Mouse (Mus musculus) right cerebral cortex, postnatal 36 days (tissue): ENCODE results near the gene Apeh.

Source experiments
- DNase-seq, 2 experiments: peaks; one replicate each; pipeline ENCODE4 v3.0.0; 2022; ENCODE audit warnings: low spot score in 2 of 2, mixed read lengths in 1 of 2

Gene Apeh

GRCm38 (mm10) chr9:108080168-108080567 lies 14.2 kb downstream of the Apeh start, which contains the start of gene Mst1:
Gene Mst1 (plus strand): TSS chr9:108080436.
- DNase-seq: no peak

- DNase-seq: no peak
Observed at GRCm38 (mm10) chr9:108073141-108073930, 21.1 kb downstream of the Apeh start.

- no peak for DNase-seq
Observed at GRCm38 (mm10) chr9:108072481-108072924, 21.9 kb downstream of the Apeh start.

DNA sequence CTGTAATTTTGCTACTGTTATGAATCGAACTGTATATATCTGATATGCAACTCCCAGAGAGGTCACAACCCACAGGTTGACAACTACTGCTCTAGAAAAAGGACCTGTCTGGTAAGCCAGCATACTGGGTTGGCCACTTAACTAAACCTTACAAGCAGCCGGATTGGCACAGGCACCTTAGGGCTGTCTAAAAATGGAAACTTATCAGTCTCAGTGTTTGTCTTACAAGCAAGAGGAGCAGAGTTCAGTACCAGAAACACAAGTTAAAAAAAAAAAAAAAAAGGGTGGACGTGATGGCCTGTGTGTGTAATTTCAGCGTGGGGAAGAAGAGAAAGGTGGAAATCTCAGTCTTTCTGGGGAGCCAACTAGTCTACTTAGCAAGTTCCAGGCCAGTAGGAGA lies 22.6 kb downstream of the Apeh start:
- no peak for DNase-seq

DNA sequence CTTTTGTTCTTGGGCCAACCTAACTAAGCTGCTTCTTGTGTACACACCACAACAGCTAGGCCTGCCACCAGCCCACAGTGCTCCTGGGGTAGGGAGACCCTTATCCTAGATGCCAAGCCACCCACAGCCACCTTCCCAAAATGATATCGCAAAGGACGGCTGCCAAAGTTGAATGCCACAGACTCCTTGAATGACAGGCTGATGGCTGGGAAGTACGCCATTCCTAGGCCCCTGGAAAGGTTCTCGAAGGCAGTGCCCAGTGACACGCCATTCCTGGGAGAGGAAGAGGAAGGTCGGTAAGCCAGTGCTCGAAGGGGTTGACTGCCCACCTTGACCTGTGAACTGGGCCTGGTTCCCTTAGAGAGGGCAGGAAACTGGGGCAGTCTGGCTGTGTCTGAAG lies 24.9 kb downstream of the Apeh start:
- no peak for DNase-seq

GRCm38 (mm10) chr9:108069007-108069406 lies 25.4 kb downstream of the Apeh start:
- DNase-seq: no peak

DNA sequence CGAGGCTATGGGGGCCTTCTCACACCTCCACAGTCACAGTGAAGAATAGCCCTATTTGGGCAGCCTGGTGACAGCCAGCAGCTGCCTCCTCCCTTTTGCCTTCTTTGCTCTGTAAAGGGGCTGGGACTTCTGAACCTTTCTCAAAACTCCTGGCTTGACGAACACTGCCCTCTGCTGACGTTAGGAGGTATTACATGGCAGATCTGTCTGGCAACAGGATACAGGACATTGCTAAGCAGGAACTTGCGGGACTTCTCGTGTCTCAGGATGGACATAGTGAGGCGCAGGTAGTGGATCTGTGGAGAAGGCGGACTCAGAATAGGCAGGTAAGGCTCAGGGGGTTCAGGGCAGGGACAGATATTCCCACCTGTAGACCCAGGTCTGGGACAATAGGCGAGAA lies 26.5 kb downstream of the Apeh start:
- DNase-seq: peak in 1 of 2 experiments; percentile 52

- no peak for DNase-seq
Observed at GRCm38 (mm10) chr9:108067199-108067598, 27.2 kb downstream of the Apeh start.

GRCm38 (mm10) chr9:108065491-108066011 lies 28.9 kb downstream of the Apeh start:
- no peak for DNase-seq

DNA sequence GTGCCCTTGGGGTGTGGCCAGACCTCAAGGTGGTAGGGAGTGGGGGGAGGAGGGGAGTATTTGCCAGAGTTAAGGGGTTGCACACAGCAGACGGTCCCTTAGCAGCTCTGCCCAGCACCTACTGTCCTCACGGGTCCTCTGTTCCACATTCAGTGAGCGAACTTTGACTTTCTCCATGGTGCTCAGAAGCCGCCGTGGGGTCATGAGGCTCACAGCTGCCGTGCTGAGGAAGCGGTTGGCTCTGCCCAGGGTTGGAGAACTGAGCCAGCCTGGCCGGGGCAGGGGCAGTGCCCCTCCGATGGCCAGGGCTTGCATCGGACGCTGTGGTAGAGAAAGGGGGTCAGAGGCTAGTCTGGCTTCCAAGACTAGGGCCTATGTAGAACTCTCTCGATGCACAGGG lies 31.0 kb downstream of the Apeh start:
- DNase-seq: no peak

- no peak for DNase-seq
Observed at GRCm38 (mm10) chr9:108062142-108062541, 32.3 kb downstream of the Apeh start.

DNA sequence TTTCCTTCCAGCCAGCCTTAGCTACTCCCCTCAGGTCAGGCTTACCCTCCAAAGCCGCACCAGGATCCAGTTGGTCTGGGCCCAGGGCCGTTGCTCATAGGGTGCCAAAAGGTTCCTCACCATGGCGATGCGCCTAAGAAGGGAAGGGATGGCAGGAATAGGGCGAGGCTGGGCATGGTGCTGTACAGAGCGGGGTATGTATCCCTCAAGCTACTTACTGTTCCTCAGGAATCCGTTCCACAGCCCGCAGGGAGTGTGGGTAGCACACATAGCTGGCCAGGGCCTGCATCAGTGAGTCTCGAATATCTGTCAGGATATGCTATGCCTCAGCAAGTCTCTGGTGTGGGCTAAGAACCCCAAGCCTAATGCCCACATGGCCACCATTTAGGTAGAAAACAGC lies 36.1 kb downstream of the Apeh start:
- DNase-seq: no peak

- no peak for DNase-seq
Observed at GRCm38 (mm10) chr9:108057262-108057562, 37.2 kb downstream of the Apeh start.

DNA sequence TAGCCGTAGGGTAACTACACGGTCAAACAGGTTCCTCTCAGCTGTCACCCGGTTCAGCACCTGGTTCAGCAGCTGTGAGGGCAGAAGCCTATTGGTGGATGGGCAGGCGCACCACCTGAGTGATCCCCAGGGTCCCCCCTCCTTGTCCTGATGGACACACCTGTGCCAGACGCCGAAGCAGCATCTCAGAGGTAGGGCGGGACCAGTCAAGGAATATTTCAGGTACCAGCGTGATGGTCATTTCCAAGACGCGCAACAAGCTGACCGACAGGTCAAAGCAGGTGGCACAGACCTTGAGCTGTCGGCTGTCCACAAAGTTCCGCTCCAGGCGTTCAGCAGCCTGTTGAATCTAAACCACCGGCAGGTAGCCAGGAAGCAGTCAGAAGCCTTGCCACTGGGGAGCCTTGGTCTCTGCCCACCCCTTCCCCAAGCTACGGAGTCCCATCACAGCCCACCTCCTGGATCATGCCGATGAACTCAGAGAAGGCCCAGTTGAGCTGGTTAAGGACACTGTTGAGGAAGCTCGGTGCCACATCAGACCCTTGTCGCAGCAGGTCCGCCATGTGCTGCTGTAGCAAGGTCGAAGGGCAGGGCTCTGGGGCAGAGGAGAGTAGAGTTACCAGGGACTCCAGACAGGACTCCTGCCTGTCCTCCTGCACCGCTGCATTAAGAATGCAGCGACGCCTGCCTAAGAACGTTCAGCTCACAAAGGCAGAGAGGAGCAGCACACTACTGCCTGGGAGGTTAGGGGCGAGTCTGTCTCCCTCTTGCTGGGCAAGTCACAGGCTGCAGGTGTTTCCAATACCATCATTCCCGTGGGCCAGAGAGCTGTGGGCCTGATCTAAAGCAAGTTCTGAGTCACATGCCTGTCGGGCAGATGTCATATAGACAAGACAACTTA lies 37.8 kb downstream of the Apeh start:
- DNase-seq: no peak

DNA sequence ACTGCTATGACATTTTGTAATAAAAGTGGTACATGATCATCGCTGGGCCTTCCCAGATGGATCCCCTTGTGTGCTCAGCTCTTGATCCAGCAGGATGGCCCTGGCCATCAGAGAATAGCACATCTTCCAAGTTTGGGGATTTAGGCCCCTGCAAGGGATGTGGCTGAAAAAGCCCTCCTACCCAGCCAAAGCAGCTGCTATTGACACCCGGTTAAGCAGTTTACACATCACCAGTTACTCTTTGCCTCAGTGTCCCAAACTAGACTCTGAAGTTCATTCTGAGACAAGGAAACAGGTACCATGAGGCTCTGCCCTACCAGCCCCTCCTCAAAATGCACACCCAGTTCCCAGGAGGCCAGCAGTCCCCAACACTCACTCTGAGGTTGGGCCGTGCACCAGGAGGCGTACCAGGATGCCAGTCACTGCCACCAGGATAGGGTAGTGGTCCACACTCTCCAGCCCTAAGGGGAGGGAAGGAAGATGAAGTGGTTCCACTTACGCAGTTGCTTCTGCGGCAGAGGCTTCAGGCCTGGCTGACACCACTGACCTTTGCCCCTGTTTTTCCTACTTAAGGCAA lies 38.7 kb downstream of the Apeh start:
- no peak for DNase-seq

DNA sequence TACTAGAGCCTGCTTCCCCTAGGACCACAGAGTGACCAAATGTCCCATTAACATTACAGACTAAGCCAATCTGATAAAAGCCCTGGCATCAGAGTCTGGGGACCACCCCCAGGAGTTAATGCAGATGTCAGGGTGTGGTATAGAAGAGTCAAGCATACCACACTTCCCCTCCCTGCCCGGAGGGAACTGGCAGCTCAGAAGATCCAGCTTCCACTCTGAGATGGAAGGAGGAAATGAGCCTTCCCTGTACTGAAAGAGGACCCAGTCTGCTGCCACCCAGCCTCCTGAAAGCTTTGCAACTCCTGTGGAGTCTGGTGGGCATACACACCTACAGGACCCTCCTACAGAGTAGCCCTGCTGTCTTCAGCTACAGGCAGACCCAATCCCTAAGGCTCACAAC lies 39.3 kb downstream of the Apeh start:
- no peak for DNase-seq

- DNase-seq: no peak
Observed at GRCm38 (mm10) chr9:108054331-108055040, 39.9 kb downstream of the Apeh start.

DNA sequence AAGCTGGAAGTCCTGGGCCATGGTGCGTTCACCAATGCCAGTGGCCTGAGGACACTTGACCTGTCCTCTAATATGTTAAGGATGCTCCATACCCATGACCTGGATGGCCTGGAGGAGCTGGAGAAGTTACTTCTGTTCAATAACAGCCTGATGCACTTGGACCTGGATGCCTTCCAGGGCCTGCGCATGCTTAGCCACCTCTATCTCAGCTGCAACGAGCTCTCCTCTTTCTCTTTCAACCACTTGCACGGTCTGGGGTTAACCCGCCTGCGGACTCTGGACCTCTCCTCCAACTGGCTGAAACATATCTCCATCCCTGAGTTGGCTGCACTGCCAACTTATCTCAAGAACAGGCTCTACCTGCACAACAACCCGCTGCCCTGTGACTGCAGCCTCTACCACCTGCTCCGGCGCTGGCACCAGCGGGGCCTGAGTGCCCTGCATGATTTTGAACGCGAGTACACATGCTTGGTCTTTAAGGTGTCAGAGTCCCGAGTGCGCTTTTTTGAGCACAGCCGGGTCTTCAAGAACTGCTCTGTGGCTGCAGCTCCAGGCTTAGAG lies 40.7 kb downstream of the Apeh start:
- no peak for DNase-seq

DNA sequence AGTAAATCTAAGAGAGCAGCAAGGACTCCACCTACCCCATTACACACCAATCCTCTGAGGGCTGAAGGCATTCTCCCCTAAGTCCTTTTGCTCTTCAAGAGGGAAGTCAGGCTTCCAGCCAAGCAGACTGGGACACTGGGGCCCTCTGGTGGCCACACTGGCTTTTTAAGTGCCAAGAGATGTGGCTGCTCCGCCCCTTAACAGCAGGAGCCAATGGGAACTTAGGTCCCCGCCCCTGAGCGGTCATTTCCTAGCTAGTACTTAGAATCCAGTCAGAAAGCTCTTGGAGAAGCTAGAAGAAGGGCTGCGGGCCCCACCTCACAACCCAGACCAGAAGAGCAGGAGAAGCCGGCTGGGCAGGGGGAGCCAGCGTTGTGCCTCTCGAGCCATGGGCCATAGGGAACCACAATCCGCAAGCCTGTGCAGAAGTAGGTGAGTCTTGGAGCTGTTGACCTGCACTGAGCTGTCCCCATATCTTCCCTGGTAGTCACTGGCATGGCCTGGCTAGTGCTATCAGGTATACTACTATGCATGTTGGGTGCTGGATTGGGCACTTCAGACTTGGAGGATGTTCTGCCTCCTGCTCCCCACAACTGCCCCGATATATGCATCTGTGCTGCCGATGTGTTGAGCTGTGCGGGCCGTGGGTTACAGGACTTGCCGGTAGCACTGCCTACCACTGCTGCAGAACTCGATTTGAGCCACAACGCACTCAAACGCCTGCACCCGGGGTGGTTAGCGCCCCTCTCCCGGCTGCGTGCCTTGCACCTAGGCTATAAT lies 41.3 kb downstream of the Apeh start, which contains the start of gene Amigo3:
Gene Amigo3, plus strand, starts transcription at position 275 of the 780 bp plus-strand sequence.
- peak; percentile 95 to 96 for DNase-seq

DNA sequence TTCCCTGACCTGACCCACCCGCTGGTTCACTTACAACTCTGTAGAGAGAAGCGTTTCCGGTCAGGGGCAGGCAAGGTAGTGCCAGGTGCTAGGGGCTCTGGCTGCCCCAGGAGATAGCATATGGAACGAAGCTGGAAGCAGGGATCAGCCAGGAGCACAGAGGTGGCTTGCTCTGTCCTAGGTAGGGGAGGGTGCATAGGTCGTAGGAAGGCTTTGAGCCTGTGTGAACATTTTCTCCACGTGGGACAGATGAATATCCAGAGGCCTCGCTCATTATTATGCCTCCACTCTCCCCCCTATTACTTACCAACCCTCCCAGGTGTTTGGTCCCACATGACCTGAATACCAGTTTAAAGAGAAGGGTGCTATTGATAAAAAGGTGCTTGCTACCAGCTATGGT lies 42.0 kb downstream of the Apeh start:
- no peak for DNase-seq

DNA sequence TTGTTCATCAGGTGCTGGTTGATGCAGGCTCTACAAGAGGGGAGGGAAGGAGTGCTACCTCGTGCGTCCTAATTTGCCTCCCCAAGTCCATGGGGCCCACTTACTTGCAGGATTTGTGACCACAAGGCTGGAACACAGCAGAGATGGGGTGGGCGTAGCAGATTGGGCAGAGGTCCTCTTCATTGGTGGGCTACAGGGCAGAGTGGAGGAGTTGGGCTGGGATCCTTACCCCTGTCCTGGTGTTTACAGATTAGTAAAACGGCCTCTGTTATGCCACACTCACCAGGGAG lies 42.5 kb downstream of the Apeh start:
- DNase-seq: no peak
